In genomic region chr12:88983688-88984330, GRCm38 (mm10) we compare ENCODE assay signal across 9 mouse cellular contexts.
A peak's percentile ranks its signal among the peaks of the same experiment; 100 is the strongest.
DNase-seq lines count a peak whose midpoint lies in the region; ATAC-seq and TF ChIP-seq lines count a peak whose summit lies in the region.
"Had no signal": no experiment of that assay in that cellular context is flagged by ENCODE, and none has a peak within 500 bp of the region (broad histone marks: within the 10 kb centered on the region; RNA-seq: fewer than 3 reads in every experiment).

No protein-coding gene starts in this region.

- no peak overlapping the region for H3K9ac ChIP-seq in hindbrain, postnatal 0 days (replicated peaks; ENCODE audit: low read length)
- no peak overlapping the region for H3K9ac ChIP-seq in midbrain, postnatal 0 days (replicated peaks; ENCODE audit: low read length, poor library complexity, severe bottlenecking)

- no peak for TF ChIP-seq CTCF in hindbrain, postnatal 0 days (IDR thresholded peaks at IDR 0.05; ENCODE audit: low read depth)
- no peak for TF ChIP-seq CTCF in midbrain, postnatal 0 days (IDR thresholded peaks at IDR 0.05)

- 0 out of 2 replicates have a peak, but pooled peaks cover 3% of the 10 kb centered on the region for H3K4me1 ChIP-seq in hindbrain, postnatal 0 days (ENCODE audit: insufficient read depth, low read length)
- peaks cover 16% of the 10 kb centered on the region for H3K4me1 ChIP-seq in midbrain, postnatal 0 days (ENCODE audit: insufficient read depth, low read length)

- H3K9me3 ChIP-seq in hindbrain, postnatal 0 days (ENCODE audit: low read length): no peaks in the 10 kb centered on the region
- H3K9me3 ChIP-seq in midbrain, postnatal 0 days (ENCODE audit: low read length): no peaks in the 10 kb centered on the region

- no peaks in the 10 kb centered on the region for H3K36me3 ChIP-seq in hindbrain, postnatal 0 days (ENCODE audit: insufficient read depth, low read length)
- no peaks in the 10 kb centered on the region for H3K36me3 ChIP-seq in midbrain, postnatal 0 days (ENCODE audit: insufficient read depth, low read length)

- H3K27ac ChIP-seq in hindbrain, postnatal 0 days: no peak overlapping the region
- H3K27ac ChIP-seq in midbrain, postnatal 0 days (ENCODE audit: low read depth, low read length): 0 out of 2 replicates have a peak overlapping the region, but pooled peaks have one; percentile 26

- intact Hi-C loops in left cerebral cortex, postnatal 4 days (cut with DNase I): loop anchor here (10.0 kb wide), 1 partner anchor 259 kb away; the partner anchor contains the start of gene Nrxn3

- peak; percentile 22 for DNase-seq in left cerebral cortex, postnatal 4 days
- no peak for DNase-seq in left cerebral cortex, adult 11 months (ENCODE audit: low spot score)
- DNase-seq in hindbrain, postnatal 0 days (ENCODE audit: low spot score): peak; percentile 12
- no peak for DNase-seq in midbrain, postnatal 0 days (ENCODE audit: low spot score)
- no peak for DNase-seq in cerebellum, adult 18-20 months
- no peak for DNase-seq in ovary, postnatal 10 days (ENCODE audit: low spot score)
- DNase-seq in thymus, postnatal 4 days: no peak

- ATAC-seq in erythroblast, adult 5-6 weeks (replicated peaks; ENCODE audit: low FRiP score, poor library complexity, severe bottlenecking): peak; percentile 78
- peak; percentile 37 for ATAC-seq in hindbrain, postnatal 0 days
- ATAC-seq in midbrain, postnatal 0 days (ENCODE audit: low FRiP score): no peak
- ATAC-seq: Patski had no signal

- 22% methylated on average over 10 of the region's 10 CpGs for WGBS in hindbrain, postnatal 0 days
- 31% methylated on average over 10 of the region's 10 CpGs for WGBS in midbrain, postnatal 0 days

- H3K4me2 ChIP-seq in hindbrain, postnatal 0 days (ENCODE audit: low read depth, low read length): no peak overlapping the region
- H3K4me2 ChIP-seq in midbrain, postnatal 0 days (ENCODE audit: low read depth, low read length, poor library complexity, severe bottlenecking): no peak overlapping the region; the same call in 1 of the 2 replicates

- H3K27me3 ChIP-seq in hindbrain, postnatal 0 days (ENCODE audit: insufficient read depth, low read length): no peaks in the 10 kb centered on the region
- no peaks in the 10 kb centered on the region for H3K27me3 ChIP-seq in midbrain, postnatal 0 days (ENCODE audit: insufficient read depth, low read length)
- H3K27me3 ChIP-seq: Patski had no signal

- H3K4me3 ChIP-seq in hindbrain, postnatal 0 days (ENCODE audit: low read length): no peak overlapping the region
- H3K4me3 ChIP-seq in midbrain, postnatal 0 days (ENCODE audit: low read depth, low read length): no peak overlapping the region

Comparison
In these comparisons a context has a peak if more than half of its experiments do, and no peak if none do; other contexts are left out.
1. DNase-seq: peak in left cerebral cortex, postnatal 4 days (single experiment) and hindbrain, postnatal 0 days (single experiment); none in left cerebral cortex, adult 11 months (single experiment), midbrain, postnatal 0 days (single experiment), cerebellum, adult 18-20 months (0 of 2), ovary, postnatal 10 days (single experiment) and thymus, postnatal 4 days (single experiment).